Mouse (Mus musculus) forebrain, embryonic 12.5 days (tissue): ENCODE measurements around the gene Plpp2. TPM values are rescaled to one million over a fixed set of nuclear protein-coding genes. Genes with fewer than 3 reads are reported as not detected.

ENCODE experiments used
- ATAC-seq: fragments of 200-750 bp; cut with Nextera tagmentation; 2 replicates; pipeline ENCODE4 v1.8.0; 2017; ENCODE audit warnings: moderate TSS enrichment; ENCODE audit not compliant: low FRiP score
- H3K27ac ChIP-seq: fragments of 300-500 bp; sonication (generic); 2 replicates; pipeline ENCODE4 v1.5.1; 2016; ENCODE audit warnings: mild to moderate bottlenecking
- H3K27me3 ChIP-seq: fragments of 300-500 bp; sonication (generic); 2 replicates; pipeline ENCODE4 v1.6.1; 2016; ENCODE audit warnings: mild to moderate bottlenecking
- H3K36me3 ChIP-seq: fragments of 300-500 bp; sonication (generic); replicated peaks from 2 replicates; pipeline ENCODE4 v1.6.1; 2016; ENCODE audit warnings: mild to moderate bottlenecking
- H3K4me1 ChIP-seq: fragments of 300-500 bp; sonication (generic); 2 replicates; pipeline ENCODE4 v1.6.1; 2016
- H3K4me2 ChIP-seq: fragments of 300-500 bp; sonication (generic); 2 replicates; pipeline ENCODE4 v1.6.1; 2016; ENCODE audit warnings: mild to moderate bottlenecking, moderate library complexity
- H3K4me3 ChIP-seq: fragments of 300-500 bp; sonication (generic); replicated peaks from 2 replicates; pipeline ENCODE4 v1.5.1; 2016; ENCODE audit warnings: mild to moderate bottlenecking
- H3K9ac ChIP-seq: fragments of 300-500 bp; sonication (generic); 2 replicates; pipeline ENCODE4 v1.6.1; 2016; ENCODE audit warnings: mild to moderate bottlenecking
- H3K9me3 ChIP-seq: fragments of 300-500 bp; sonication (generic); 2 replicates; pipeline ENCODE4 v1.6.1; 2016
- WGBS: fragments of 180-500 bp; shearing (Covaris S2); methylation state at CpG from one replicate; pipeline ENCODE4 v1.1.7; 2016; 5-methylcytosine and 5-hydroxymethylcytosine counted together
- polyA plus RNA-seq: library from polyadenylated mRNA; unstranded; fragments of >200 nt; fragmentation: Nextera tagmentation; extraction: Ambion mirVana; gene quantifications from 2 replicates; pipeline ENCODE4 v1.2.1, GENCODE M21; 2016

Plpp2 gene
- polyA plus RNA-seq, 1 experiment from 2014 or later = 10.6 TPM

DNA sequence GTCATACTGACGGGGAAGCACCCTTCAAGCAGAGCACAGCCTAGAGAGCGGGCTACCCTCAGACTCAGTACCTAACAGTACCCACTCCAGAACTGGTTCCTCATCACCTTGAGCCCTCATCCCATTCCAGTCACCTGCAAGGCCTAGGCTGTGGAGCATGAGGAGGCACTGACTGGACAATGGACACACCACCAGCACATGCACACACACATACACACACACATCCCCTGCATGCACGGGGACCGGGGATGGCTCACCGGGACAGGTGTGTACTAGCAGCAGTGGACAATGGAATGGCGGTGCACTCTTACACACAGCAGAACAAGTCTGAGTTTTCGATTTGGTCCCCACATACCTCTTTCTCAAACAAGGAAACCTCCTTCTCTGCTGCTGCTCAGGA is 3.7 kb upstream of the Plpp2 start:
- Histone ChIP-seq H3K4me3 (no peak overlapping the region), H3K9ac (no peak overlapping the region), H3K27me3 (peaks cover 12% of the 10 kb centered on the region; the same call in 1 of the 2 replicates), H3K27ac (no peak overlapping the region), H3K4me2 (no peak overlapping the region), H3K4me1 (peaks cover 13% of the 10 kb centered on the region; the same call in 1 of the 2 replicates), H3K9me3 (no peaks in the 10 kb centered on the region), H3K36me3 (peaks cover 44% of the 10 kb centered on the region)
- WGBS = 87% methylated on average over 7 of the region's 7 CpGs
- ATAC-seq = no peak

- peaks cover 13% of the 10 kb centered on the region; the same call in 1 of the 2 replicates for H3K4me1 ChIP-seq
- no peak overlapping the region for H3K4me2 ChIP-seq
- 76% methylated on average over 12 of the region's 12 CpGs for WGBS
- no peaks in the 10 kb centered on the region for H3K9me3 ChIP-seq
- peaks cover 37% of the 10 kb centered on the region for H3K36me3 ChIP-seq
- peaks cover 13% of the 10 kb centered on the region; the same call in 1 of the 2 replicates for H3K27me3 ChIP-seq
- ATAC-seq = no peak
- no peak overlapping the region for H3K27ac ChIP-seq
- H3K9ac ChIP-seq = no peak overlapping the region
- no peak overlapping the region for H3K4me3 ChIP-seq
These were observed 3.0 kb upstream of the Plpp2 start for GRCm38 (mm10) chr10:79536461-79537080.

- Histone ChIP-seq H3K27me3 (peaks cover 13% of the 10 kb centered on the region; the same call in 1 of the 2 replicates), H3K4me2 (no peak overlapping the region), H3K9ac (no peak overlapping the region), H3K27ac (no peak overlapping the region), H3K36me3 (peaks cover 26% of the 10 kb centered on the region), H3K9me3 (no peaks in the 10 kb centered on the region), H3K4me3 (no peak overlapping the region), H3K4me1 (peaks cover 13% of the 10 kb centered on the region; the same call in 1 of the 2 replicates)
- no peak for ATAC-seq
- WGBS = 68% methylated on average over 1 of the region's 1 CpGs
These were observed 1.8 kb upstream of the Plpp2 start for GRCm38 (mm10) chr10:79535431-79535830.

DNA sequence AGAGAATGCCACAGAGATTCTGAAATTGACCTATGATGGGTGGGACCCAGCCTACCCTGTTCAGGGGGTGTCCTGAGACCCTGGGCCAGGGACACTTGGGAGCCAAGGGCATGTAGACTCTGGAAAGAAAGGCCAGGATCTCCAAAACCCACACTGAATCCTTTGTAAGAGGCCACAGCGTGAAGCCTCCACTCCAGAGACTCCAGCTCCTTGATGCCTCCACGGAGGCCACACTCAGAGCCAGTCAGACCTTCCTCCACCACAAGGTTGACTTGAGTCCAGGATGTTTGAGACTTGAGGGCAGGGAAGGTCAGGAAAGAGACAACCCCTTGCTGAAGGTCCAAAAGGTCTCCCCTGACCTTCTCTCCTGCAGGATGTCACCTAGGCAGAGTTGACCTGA is 830 bp upstream of the Plpp2 start:
- Histone ChIP-seq H3K9ac (no peak overlapping the region), H3K4me2 (no peak overlapping the region), H3K36me3 (peaks cover 16% of the 10 kb centered on the region), H3K4me3 (no peak overlapping the region), H3K27me3 (peaks cover 13% of the 10 kb centered on the region; the same call in 1 of the 2 replicates), H3K9me3 (no peaks in the 10 kb centered on the region), H3K27ac (no peak overlapping the region), H3K4me1 (peaks cover 13% of the 10 kb centered on the region; the same call in 1 of the 2 replicates)
- WGBS = 83% methylated on average over 2 of the region's 2 CpGs
- no peak for ATAC-seq

DNA sequence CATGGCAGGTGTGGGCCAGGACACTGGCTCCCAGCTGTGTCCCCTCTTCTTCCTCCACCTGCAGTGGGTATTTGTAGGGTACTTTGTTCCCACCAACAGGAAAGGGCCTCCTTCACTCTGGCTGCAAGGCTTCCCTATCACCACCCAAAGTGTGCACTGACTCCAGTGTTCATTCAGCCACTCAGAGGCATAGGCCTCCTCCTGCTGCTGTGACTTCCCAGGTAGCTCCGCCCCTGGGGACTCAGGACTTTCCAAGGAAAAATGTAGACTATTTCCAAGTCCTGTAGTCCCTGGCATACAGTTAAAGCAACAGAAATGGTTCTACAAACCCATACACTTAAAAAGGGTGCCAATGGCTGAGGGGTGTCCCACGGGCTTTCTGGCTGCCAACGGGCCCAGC is 918 bp downstream of the Plpp2 start:
- Histone ChIP-seq H3K4me1 (peaks cover 13% of the 10 kb centered on the region; the same call in 1 of the 2 replicates), H3K4me2 (peak overlapping the region; percentile 96), H3K27me3 (peaks cover 13% of the 10 kb centered on the region; the same call in 1 of the 2 replicates), H3K36me3 (no peaks in the 10 kb centered on the region), H3K9me3 (no peaks in the 10 kb centered on the region), H3K27ac (no peak overlapping the region), H3K9ac (peak overlapping the region; percentile 63; the same call in 1 of the 2 replicates), H3K4me3 (peak overlapping the region; percentile 60)
- 21% methylated on average over 3 of the region's 3 CpGs for WGBS
- no peak; the same call in 1 of the 2 replicates for ATAC-seq

DNA sequence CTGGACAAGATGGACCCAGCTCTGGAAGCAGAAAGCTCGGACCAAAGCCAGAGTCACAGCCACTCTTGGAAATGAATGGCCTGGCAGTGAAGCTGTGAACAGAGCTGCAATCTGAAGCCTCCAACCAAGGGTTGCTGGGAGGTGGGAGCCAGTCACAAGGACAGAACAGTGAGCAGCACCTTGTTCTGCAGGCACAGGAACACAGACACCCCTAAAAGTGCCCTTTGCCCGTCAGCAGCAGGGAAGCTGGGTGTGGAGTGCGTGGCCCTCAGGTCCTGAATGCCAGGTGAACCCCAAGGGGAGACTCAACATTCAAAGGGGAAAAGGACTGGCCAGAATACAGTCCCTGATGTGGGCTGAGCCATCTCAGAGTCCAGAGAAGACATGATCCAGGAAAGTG is 2.0 kb downstream of the Plpp2 start:
- Histone ChIP-seq H3K9me3 (no peaks in the 10 kb centered on the region), H3K36me3 (no peaks in the 10 kb centered on the region), H3K4me2 (no peak overlapping the region), H3K4me3 (no peak overlapping the region), H3K9ac (no peak overlapping the region), H3K27me3 (peaks cover 13% of the 10 kb centered on the region; the same call in 1 of the 2 replicates), H3K4me1 (peaks cover 13% of the 10 kb centered on the region; the same call in 1 of the 2 replicates), H3K27ac (no peak overlapping the region)
- no peak for ATAC-seq
- WGBS = 88% methylated on average over 3 of the region's 3 CpGs

DNA sequence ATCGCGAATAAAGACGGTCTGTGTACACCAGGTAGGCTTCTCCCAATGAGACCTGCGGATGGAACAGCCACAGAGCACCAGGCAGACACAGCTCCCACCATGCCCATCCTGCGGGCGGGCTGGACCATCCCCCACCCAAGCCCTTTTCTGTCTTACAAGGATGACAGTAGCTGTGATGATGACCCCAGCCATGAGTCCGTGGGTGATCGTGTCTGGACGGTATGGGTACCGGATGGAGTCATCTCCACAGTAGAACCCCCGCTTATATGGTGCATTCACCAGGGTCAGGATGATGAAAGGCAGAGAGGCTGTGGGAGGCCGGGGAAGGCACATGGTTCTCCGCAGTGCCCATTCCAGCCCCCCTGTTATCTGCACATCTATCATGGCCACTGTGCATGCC is 2.9 kb downstream of the Plpp2 start:
- no peak overlapping the region for H3K27ac ChIP-seq
- no peak overlapping the region for H3K4me2 ChIP-seq
- no peak for ATAC-seq
- H3K4me1 ChIP-seq = peaks cover 13% of the 10 kb centered on the region; the same call in 1 of the 2 replicates
- peaks cover 10% of the 10 kb centered on the region; the same call in 1 of the 2 replicates for H3K27me3 ChIP-seq
- H3K4me3 ChIP-seq = no peak overlapping the region
- no peak overlapping the region for H3K9ac ChIP-seq
- 0 out of 2 replicates have a peak, but pooled peaks cover 4% of the 10 kb centered on the region for H3K36me3 ChIP-seq
- H3K9me3 ChIP-seq = no peaks in the 10 kb centered on the region
- 94% methylated on average over 13 of the region's 13 CpGs for WGBS

DNA sequence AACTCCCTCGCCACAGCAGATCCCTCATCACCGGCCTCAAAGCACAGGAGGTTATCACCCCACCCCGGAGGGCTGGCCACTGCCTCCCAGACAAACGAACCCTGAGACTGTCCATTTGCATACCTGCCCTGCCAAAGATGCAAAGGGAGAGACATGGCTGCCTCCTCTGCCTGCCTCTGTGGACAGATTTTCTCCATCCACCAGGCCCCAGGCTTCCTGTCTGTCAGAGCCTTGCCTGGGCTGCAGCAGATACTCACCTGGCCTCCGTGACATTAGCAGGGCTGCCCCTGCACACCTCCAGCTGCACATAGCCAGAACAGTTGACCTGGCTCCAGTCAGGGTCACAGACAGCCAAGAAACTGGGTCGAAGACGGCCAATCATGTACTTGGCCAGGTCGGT is 3.4 kb downstream of the Plpp2 start:
- WGBS = 77% methylated on average over 8 of the region's 8 CpGs
- Histone ChIP-seq H3K9me3 (no peaks in the 10 kb centered on the region), H3K4me2 (no peak overlapping the region), H3K36me3 (0 out of 2 replicates have a peak, but pooled peaks cover 4% of the 10 kb centered on the region), H3K4me3 (no peak overlapping the region), H3K27ac (no peak overlapping the region), H3K27me3 (peaks cover 5% of the 10 kb centered on the region; the same call in 1 of the 2 replicates), H3K9ac (no peak overlapping the region), H3K4me1 (peaks cover 13% of the 10 kb centered on the region; the same call in 1 of the 2 replicates)
- ATAC-seq = no peak

DNA sequence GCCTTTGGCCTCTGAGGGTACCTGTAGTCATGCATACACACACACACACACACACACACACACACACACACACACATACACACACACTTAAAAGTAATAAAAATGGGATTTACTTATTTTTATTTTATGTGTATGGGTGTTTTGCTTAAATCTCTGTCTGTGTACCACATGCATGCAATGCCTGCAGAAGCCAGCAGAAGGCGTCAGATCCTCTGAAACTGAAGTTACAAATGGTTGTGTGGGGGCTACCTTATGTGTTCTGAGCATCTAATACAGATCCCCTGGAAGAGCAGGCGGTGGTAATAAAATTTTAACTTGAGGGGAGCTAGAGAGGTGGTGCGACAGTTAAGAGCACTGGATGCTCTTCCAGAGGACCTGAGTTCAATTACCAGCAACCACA is 5.5 kb downstream of the Plpp2 start:
- ATAC-seq = no peak
- no peak overlapping the region for H3K4me3 ChIP-seq
- H3K4me2 ChIP-seq = no peak overlapping the region
- 0 out of 2 replicates have a peak, but pooled peaks cover 4% of the 10 kb centered on the region for H3K36me3 ChIP-seq
- no peak overlapping the region for H3K27ac ChIP-seq
- no peaks in the 10 kb centered on the region for H3K9me3 ChIP-seq
- 84% methylated on average over 3 of the region's 3 CpGs for WGBS
- no peak overlapping the region for H3K9ac ChIP-seq
- peaks cover 4% of the 10 kb centered on the region; the same call in 1 of the 2 replicates for H3K27me3 ChIP-seq
- 0 out of 2 replicates have a peak, but pooled peaks cover 5% of the 10 kb centered on the region for H3K4me1 ChIP-seq

- no peak overlapping the region for H3K27ac ChIP-seq
- no peak overlapping the region for H3K4me2 ChIP-seq
- no peak overlapping the region for H3K4me3 ChIP-seq
- no peaks in the 10 kb centered on the region for H3K4me1 ChIP-seq
- no peaks in the 10 kb centered on the region for H3K9me3 ChIP-seq
- no peak overlapping the region for H3K9ac ChIP-seq
- peaks cover 2% of the 10 kb centered on the region; the same call in 1 of the 2 replicates for H3K27me3 ChIP-seq
- ATAC-seq = no peak
- 0 out of 2 replicates have a peak, but pooled peaks cover 4% of the 10 kb centered on the region for H3K36me3 ChIP-seq
- WGBS = 96% methylated on average over 6 of the region's 6 CpGs
These were observed 6.1 kb downstream of the Plpp2 start for GRCm38 (mm10) chr10:79527453-79527845.

GRCm38 (mm10) chr10:79526661-79527452 is 6.7 kb downstream of the Plpp2 start:
- H3K9ac ChIP-seq = no peak overlapping the region
- no peak overlapping the region for H3K27ac ChIP-seq
- WGBS = 95% methylated on average over 12 of the region's 12 CpGs
- no peak overlapping the region for H3K4me3 ChIP-seq
- no peaks in the 10 kb centered on the region for H3K4me1 ChIP-seq
- H3K9me3 ChIP-seq = no peaks in the 10 kb centered on the region
- H3K36me3 ChIP-seq = 0 out of 2 replicates have a peak, but pooled peaks cover 4% of the 10 kb centered on the region
- H3K27me3 ChIP-seq = no peaks in the 10 kb centered on the region
- no peak for ATAC-seq
- no peak overlapping the region for H3K4me2 ChIP-seq
